Mouse (Mus musculus) spleen, adult 12 weeks (tissue): ENCODE results near the gene Cyfip2.
A peak's percentile ranks its signal among the peaks of the same experiment; 100 is the strongest.

Experiments used
- DNase-seq: peaks from one replicate; pipeline ENCODE4 v3.0.0; 2022; ENCODE audit warnings: low spot score

The Cyfip2 gene

DNA sequence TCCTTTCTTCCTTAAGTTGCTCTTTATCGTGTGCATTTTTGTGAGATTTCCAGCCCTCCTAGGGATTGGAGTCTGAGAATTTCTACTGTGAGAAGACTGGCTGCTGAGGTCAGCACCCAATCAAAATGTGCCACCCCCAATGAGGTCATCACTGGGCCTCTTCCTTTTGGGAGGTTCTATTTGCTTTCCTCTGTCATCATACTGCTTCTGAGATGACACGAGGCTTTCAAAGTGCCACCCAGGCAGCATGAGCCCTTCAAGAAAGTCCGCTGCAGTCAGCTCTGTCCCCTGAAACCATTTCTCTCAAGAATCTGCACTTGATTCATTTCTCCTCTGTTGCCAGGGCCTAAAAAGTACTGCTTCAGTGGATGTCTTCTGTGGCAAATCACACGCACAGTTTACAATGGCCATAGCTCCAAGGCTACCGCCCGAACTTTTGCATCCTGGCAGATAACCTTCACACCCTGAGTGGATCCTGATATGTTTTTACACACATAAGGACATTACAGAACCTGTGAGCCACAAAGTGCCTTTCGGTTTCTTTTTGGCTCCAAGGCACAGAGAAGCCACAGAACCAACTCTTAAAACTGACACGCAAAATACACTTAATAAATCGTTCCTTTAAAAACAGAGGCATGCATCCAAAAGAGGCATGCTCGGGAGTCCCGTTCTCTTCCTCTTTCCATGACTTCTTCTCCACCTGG is 4.2 kb downstream of the Cyfip2 start:
- DNase-seq, result no peak

DNA sequence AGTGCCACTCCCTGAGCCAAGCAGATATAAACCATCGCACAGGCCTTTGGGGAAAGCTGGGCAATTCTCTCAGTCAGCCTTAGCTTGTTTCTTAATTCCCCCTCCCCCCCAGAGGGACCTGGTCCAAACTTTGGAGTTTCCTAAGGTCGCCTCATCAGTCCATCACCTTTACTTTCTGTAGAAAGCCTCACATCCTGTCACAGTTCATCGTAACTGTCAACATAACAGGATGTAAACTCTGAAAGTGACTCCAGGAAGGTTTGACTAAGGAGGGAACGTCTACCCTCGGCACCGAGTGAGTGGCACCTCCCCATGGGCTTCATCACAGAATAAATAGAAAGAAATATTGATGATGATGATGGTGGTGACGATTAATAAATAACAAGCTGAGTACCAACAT is 4.9 kb downstream of the Cyfip2 start:
- no peak for DNase-seq

DNA sequence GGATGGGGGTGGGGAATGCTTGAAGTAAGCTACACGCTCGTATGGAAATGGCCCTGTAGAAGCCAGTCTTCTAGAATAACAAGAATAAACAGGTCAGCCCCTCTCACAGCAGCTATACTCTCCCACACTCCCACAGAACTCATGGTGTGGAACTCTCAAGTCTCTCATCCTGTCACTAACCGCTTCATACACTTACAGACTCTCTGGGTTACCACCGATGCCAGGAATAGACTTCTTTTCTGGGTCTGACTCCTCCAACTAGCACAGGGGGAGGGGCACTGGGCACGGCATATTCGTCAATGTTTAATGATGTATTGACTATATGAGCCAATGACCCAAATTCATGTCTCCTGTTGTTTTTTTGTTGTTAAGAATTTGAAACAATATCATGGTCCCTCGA is 5.9 kb downstream of the Cyfip2 start:
- no peak for DNase-seq

DNA sequence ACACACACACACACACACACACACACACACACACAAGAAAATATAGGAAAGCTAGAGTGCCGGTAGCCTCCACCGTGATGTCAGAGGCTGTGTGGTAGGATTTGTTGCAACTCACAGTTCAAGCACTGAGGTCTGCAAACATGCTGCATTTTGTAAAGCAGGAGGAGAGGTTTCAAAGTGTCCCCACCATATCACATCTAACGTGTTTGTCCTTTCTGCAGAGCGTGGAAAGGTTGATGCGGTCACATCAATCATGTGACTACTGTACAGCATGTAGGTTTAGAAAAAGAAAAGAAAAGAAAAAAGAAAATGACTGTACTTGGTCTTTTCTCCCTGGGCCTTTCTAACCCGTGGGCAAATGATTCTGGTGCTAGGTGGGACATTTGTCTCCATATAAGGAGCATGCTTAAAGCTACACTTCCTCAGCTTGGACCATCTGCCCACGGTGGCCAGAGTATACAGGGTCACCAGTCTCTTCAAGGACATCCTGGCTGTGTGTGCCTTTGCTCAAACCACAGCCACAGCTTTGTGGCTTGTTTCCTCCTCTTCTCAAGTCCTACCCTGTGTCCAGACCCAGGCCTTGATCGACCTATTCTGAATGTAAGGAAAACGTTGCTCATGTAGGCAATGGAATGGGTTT is 6.7 kb downstream of the Cyfip2 start:
- DNase-seq, result no peak

DNA sequence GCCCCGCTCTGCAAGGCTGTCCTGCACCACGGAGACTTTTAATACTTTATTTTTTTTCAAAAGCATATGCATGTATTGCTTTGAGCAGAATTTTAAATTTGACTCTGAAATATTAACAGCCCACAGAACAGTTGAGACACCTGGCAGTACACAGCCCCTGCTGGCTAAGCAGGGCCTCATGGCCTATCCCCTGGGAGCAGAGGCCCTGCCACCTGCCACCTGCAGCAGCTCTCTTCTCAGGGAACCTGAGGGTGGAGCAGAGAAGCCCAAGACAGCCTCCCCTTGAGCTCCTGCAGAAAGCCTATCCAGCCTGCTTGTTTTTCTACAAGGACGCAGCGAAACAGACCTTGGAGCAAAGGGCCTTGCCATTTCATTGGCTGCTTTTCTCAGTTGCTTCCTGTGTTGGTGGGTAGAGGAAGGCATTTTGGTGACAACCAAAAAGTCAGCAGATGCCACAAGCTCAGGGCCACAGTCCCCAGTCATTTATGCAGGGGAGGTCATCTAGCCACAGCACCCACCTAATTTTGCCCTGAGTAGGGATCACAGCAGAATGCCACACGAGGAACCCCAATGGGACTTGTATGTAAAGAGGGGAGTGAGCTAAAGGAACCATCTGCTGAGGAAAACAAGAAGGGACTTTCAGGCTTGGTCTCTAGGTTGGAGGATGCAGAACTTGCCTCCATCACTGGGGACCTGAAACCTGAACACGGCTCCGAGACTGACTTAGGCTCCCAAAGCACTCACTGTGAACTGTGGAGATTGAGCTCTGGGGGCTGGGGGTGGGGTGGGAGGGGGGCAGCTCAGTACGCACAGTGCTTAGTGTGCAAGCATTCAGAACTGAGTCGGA is 7.6 kb downstream of the Cyfip2 start:
- no peak for DNase-seq

DNA sequence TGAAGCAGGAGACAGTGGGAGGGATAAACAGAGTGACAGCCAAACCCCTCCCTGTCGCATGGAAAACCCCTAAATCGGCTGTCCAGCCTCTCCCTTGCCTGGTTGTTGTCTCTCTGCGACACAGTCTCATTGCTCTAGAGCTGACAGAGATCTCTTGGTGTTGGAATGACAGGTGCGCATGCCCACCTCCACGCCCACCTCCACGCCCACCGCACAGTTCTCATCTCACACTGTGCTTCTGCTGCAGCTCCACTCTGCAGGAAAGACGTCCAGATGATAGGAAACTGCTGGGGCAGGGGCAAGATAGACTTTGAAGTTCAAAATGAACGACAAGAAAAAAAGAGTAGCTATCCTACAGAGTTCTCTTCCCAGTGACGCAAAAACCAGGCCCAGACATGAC is 8.6 kb downstream of the Cyfip2 start:
- DNase-seq, result no peak

DNA sequence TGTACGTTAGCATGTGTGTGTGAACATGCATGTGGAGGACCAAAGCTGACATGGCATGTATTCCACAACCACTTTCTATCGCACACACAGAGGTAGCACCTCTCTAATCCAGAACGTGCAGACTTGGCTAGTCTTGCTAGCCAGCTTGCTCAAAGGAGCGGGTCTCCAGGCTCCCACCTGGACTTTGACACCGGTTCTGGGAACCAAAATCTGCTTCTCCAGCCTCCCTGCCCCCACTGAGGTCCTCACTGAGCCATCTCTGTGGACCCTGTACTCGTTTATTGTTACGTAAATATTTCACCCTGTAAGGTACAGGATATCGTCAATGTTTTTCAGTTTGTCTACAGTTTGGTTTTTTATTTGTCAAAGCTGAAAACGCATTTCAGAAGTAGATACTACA is 10.2 kb downstream of the Cyfip2 start:
- DNase-seq, result no peak

DNA sequence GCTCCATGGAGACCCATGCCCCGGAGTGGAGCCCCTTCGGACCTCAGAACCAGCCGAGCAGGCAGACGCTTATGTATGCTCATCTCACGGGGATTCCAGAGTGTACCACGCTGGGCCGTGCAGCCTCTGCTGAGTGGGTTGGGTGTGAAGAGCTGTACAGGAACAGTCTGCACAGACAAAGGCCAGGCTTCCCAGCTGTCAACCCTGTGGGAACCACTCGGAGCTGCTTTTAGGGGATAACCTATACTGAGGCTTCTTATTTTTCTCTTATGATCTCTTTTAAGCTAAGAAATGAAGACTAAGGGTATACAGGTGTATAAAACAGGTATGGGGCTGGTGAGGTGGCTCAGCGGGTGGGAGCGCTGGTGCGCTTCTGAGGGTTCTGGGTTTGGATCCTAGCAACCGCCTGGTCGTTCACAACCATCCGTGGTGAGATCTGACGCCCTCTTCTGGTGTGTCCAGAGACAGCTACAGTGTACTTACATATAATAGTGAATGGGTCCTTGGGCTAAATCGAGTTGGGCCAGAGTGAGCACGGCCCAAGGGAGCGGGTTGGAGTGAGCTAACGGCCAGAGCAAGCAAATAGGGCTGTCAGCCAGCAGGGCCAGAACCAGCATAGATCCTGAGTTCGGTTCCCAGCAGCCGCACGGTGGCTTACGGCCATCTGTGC is 10.9 kb downstream of the Cyfip2 start:
- DNase-seq, result no peak

DNA sequence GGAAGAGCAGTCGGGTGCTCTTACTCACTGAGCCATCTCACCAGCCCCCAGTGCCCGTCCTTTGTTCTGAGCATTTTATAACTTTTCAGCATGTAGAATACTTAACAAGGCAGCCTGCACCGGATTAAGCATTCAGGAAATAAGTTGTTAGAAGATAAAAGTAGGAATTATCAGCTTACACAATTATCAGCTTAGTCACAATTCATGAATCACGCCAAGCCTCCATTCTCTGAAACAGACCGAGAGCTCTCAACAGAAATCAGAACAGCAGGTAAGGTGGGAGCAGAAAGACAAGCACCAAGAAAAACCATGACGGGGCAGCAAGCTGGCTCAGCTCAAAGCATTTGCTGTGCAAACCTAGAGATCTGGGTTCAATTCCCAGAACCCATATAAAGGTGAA is 12.8 kb downstream of the Cyfip2 start:
- no peak for DNase-seq

DNA sequence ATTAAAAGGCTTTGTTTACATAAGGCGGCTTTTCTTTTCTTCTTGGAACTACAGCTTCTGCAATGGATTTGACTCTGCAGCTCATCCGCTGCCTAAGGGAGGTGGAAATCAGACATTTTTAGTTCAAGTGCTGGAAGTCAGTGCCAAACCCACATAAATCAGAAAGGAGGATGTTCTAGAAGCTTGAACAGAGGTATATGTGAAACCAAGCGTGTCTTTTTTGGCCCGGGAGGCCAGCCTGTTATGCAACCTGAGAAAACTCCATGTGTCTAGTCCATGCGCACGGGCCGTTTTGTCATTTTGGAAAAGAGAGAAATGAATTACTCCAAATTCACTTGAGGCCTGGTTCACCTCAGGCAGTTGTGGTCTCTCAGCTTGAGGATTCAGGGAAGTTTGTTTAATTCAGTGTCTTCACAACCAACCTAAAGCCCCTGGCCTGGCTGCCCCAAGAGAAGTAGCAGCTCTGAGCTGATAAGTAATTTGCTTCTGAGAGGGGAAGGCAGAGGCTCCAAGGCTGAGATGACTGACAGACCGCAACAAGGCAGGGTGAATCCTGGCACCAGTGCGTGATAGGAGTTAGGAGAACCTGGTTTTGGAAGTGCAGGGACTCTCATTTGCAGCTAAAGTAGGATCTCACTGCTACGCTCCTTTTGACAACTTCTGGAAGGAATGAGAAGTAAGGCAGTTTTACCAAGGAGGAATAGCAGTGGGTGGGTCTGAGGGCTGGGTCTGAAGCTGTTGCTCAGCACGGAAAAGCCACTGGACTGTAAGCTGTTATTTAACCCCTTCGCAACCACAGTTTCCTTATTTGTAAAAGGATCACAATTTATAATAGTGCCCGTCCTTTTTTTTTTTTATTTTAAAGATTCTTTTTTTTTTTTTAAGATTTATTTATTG is 13.5 kb downstream of the Cyfip2 start:
- no peak for DNase-seq

DNA sequence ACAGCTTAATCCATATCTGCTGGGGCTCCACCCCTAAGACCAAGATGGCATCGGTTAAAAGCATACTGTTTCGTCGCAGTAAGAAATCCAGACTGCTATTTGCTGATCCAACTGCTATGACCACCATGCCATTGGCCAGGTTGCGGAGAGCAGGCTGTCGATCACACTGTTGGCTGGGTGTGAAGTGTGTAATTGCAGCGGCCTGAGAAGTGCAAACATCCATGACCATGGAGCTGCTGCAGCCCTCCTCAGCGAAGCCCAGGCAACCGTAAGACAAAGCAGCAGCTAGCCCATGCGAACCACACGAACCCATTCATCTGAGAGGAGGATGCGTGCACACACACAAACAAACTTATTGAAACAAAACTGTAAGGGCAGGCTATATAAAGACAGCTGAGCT is 18.3 kb downstream of the Cyfip2 start:
- DNase-seq, result no peak

DNA sequence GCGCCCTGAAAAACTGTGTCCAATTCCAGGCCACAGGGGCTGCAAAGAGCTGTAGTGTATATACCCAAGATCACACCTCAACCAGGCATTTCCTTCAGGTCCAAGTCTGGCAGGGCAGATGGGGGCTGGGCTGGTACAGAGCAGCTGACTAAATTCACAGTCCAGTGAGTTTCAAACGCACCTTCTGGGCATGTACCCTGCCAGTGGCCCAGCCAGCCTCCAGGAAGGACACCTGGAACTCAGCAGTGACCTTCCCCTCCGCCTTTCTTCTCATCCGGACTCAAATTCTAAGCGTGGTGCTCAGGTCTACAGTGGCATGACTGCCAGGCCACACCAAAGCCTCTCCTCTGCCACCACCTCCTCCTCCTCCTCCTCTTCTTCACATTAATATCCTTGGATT is 19.2 kb downstream of the Cyfip2 start:
- no peak for DNase-seq

DNA sequence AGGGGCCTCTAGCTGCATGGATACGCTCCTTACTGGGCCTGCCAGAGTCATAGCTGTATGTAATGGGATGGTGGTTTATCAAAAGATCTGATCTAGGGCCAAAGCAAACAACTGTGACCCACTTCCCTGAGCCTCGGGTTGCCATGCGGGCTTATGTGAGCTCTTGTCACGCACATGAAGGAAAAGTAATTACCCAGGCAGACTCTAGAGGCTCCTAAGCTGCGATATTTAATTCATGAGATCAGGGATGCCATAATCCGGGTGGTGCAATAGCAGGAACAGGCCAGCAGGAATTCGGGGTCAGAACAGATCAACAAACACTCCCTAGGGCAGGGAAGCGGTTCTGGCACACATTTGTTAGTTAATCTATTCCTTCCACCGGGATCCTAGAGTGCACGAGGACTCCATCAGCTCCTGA is 21.7 kb downstream of the Cyfip2 start:
- DNase-seq, result no peak

DNA sequence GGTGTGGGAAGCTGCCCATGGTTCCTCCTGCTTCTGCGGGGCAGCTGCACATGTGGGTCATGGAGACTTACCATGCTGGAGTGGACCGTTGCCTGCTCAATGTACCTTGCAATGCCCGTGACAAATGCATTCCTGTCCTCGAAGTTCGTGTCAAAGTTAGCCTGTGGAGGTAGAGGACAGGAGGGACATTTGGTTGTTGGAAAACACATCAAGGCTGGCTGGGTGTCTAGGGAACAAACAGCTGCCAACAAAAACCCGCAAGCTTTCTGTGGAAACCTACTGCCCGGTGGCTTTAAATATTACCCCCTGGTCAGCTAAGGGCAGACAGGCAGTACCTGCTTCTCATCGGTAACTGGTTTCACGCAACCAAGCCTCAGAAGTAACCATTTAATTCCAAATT is 23.1 kb downstream of the Cyfip2 start:
- no peak for DNase-seq

DNA sequence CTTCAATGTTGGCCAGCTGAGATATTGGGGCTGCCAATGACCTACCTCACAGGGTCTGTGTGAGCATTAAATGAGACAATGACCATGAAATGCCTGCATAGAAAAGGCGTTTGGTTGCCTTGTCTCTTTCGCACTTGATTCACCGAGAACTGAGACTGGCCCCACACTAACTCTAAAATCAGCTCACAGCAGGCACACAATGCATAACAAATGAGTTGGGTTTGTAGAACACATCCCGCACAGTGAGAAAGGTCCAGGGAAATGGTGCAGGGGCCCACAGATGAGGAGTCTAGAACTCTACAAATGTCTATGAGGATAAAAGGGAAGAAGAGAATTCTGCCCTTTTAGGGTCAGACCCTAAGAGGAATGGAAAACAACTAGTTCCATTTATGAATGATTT is 23.6 kb downstream of the Cyfip2 start:
- DNase-seq, result no peak

DNA sequence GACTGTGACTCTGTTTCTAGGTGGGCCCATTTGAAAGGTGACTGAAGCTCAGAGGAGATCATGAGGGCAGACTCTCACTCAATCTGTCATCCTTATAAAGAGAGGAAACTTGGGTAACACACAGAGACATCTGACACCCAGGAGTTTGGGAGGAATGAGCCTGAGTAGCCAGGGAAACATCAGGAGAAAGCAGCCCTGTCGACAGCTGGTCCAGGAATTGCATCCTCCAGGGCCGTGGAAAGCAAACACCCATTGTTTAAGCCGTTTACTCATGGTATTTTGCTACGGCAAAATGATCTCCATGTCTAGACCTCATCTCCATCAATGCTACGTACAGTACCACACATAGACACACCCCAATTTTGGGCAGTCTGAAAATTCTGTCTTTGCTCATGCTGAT is 24.6 kb downstream of the Cyfip2 start:
- no peak for DNase-seq

DNA sequence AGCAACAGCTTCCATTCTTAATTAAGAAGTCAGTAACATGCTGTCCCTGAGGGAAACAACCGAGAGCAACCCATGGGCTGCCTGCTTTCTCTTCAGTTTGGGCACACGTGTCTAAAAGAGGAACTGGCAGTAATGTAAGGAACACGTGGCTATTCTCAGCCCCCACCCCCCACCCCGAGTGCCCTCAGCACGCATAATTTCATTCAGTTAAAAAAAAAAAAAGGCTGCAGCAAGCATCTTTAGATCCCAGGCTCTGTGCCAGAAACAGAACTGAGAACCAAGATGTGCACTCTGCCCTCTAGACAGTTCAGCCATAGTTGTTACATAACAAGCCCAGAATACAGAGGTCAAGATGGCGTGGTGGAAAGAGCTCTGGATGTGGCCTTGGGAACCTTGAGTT is 25.9 kb downstream of the Cyfip2 start:
- no peak for DNase-seq

DNA sequence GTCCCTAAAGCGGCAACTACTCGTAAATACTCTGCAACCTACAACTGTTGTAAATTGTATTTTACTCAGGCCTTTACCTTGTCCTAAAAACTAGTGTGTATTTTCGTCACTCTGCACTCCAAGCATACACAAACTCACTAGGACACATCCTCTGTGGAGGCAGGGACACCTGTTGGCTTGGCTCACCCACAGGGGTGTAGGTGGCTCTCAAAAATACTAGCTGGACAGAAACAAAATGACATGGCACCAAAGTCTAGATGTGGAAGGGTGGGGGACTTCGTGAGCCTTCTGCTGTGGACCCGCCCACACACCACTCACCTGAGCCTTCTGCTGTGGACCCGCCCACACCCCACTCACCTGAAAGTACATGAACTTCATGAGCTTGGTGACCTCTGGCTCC is 28.9 kb downstream of the Cyfip2 start:
- DNase-seq, result no peak

DNA sequence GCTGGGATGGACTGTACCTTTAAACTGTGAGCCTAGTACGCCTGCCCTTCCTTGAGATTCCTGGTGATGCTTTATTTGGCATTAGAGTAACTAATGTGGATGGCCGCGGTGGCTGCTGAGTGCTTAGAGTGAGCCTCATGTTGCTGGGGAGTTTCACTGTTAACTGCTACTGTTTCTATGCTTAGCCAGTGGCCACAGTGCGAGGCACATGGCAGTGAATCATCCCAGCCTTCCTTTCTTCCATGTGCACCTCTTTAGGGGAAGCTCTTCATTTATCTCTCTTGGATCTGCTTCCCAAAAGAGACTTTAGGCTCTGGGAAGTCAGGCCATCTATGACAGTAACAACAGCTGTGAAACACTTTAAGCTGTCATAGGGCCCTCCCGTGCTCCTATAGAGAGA is 30.0 kb downstream of the Cyfip2 start:
- DNase-seq, result no peak

DNA sequence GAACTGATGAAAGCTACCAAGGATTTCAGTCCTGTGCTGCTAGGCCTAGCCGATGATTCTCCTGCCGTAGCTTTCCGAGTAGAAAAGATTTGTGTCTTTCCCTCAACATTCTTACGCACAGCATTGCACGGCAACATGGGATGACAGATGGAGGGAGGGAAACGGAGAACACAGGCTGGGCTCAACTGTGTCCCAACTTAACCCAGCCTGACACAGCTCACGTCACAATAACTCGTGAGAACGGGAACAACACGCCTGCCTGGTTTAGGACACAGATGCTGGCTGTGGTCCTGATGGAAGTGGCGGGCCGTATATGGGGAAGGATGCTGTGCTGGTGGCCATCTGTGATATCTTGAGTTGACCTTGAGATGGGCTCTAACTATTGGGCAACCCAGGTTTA is 34.0 kb downstream of the Cyfip2 start:
- no peak for DNase-seq

DNA sequence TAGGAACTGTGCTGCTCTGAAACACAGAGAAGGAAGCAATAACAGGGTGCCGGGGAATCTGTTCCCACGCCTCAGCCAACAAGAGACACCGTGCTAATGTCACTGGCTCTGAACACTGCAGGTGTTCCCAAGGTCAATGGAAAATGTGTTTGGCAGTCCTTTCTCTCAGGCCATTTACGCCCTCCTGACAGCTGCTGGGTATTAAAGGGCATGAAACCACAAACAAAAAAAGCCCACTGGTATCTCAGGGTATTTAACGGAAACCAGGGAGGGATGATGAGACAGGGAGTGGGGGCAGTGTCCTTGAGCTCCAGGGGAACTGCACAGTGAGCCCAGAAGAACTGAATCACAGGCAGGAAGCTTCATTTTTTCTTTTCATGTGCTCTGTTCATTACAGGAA is 34.5 kb downstream of the Cyfip2 start:
- DNase-seq, result no peak

DNA sequence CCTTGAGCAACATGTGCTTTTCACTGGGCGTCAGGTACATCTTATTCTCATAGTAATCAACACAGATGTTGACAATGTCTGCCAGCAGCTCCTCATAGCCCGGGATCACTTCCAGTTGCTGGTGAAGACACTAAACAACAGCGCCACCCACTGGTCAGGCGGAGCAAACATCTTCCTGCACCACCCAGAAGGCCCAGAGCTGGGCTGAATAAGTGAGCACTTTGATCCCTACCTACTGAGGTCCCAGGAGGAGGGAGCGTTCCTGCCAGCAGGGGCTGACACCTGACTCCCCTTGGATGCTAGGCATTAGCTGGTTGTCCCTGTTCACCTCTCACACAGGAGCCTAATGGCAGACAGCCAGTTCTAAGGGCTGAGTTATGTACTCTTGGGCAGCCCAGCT is 35.9 kb downstream of the Cyfip2 start:
- peak; percentile 31 for DNase-seq
